Mouse (Mus musculus) hindbrain, embryonic 16.5 days (tissue): Measurements from ENCODE around the gene Lsm7. TPM values are rescaled to one million over a fixed set of nuclear protein-coding genes. Genes with fewer than 3 reads are reported as not detected.

ENCODE experiments used
- ATAC-seq: fragments of 200-750 bp; cut with Nextera tagmentation; 2 replicates; pipeline ENCODE4 v1.8.0; 2017; ENCODE audit warnings: moderate TSS enrichment, moderate library complexity
- H3K27ac ChIP-seq: fragments of 300-500 bp; sonication (generic); 2 replicates; pipeline ENCODE4 v1.5.1; 2014; ENCODE audit warnings: low read depth, mild to moderate bottlenecking, control low read depth, low read length, moderate library complexity
- H3K27me3 ChIP-seq: fragments of 300-500 bp; sonication (generic); replicated peaks from 2 replicates; pipeline ENCODE4 v1.6.1; 2014; ENCODE audit warnings: low read length; ENCODE audit not compliant: control insufficient read depth, insufficient read depth
- H3K36me3 ChIP-seq: fragments of 300-500 bp; sonication (generic); 2 replicates; pipeline ENCODE4 v1.6.1; 2014; ENCODE audit warnings: mild to moderate bottlenecking, low read length, moderate library complexity, mixed read lengths; ENCODE audit not compliant: control insufficient read depth, insufficient read depth
- H3K4me1 ChIP-seq: fragments of 300-500 bp; sonication (generic); 2 replicates; pipeline ENCODE4 v1.6.1; 2014; ENCODE audit warnings: low read depth, low read length; ENCODE audit not compliant: control insufficient read depth, insufficient read depth
- H3K4me2 ChIP-seq: fragments of 300-500 bp; sonication (generic); 2 replicates; pipeline ENCODE4 v1.6.1; 2014; ENCODE audit warnings: mild to moderate bottlenecking, low read length, control low read depth, moderate library complexity
- H3K4me3 ChIP-seq: fragments of 300-500 bp; sonication (generic); 2 replicates; pipeline ENCODE4 v1.5.1; 2014; ENCODE audit warnings: mild to moderate bottlenecking, low read length, control low read depth, moderate library complexity
- H3K9ac ChIP-seq: fragments of 300-500 bp; sonication (generic); 2 replicates; pipeline ENCODE4 v1.6.1; 2014; ENCODE audit warnings: low read depth, mild to moderate bottlenecking, control low read depth, low read length, moderate library complexity
- H3K9me3 ChIP-seq: fragments of 300-500 bp; sonication (generic); 2 replicates; pipeline ENCODE4 v1.6.1; 2014; ENCODE audit warnings: mild to moderate bottlenecking, low read length, moderate library complexity; ENCODE audit not compliant: control insufficient read depth
- WGBS: fragments of 180-500 bp; shearing (Covaris S2); extraction: QIAGEN DNeasy Blood & Tissue Kit; methylation state at CpG from one replicate; pipeline ENCODE4 v1.1.7; 2014; 5-methylcytosine and 5-hydroxymethylcytosine counted together
- polyA plus RNA-seq: library from polyadenylated mRNA; unstranded; fragments of >200 nt; fragmentation: Nextera tagmentation; extraction: Ambion mirVana; gene quantifications from 2 replicates; pipeline ENCODE4 v1.2.1, GENCODE M21; 2015

The Lsm7 gene
- polyA plus RNA-seq, 1 experiment from 2014 or later = 208 TPM

DNA sequence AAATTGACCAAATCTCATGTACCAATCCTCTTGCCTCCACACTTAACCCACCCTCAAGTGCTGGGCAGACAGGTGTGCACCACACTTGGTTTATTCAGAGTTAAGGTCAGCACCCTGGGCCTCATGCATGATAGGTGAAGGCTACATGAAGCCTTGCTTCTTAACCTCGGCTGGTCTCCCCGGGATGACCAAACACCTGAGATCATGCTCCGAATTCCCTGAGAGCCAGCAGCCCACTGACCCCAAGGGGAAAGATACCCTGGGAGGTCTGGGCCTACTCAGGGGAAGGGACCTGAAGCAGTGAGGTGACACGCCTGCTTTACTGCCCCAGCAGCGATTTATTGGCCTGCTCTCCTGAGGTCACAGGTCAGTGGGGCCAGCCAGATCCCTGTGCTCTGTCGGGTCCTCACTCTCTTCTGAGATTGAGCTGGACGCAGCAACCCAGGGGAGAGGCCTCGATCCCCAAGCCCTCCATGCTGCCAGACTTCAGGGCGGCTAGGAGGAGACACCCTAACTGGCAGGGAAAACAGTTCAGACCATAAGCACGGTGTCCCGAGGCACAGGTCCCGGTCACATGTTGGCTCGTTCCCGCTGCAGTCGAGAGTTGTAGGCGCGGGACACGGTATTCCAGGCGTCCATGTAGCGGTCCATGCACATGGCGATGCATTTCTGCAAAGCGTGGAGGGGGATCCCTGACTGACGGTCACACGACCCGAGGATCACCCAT lies 44.7 kb upstream of the Lsm7 start:
- Histone ChIP-seq H3K4me1 (peaks cover 14% of the 10 kb centered on the region), H3K4me2 (peak overlapping the region; percentile 70), H3K4me3 (peak overlapping the region; percentile 91), H3K9ac (peak overlapping the region; percentile 94), H3K27me3 (no peaks in the 10 kb centered on the region), H3K9me3 (no peaks in the 10 kb centered on the region), H3K27ac (peak overlapping the region; percentile 94), H3K36me3 (peaks cover 33% of the 10 kb centered on the region)
- WGBS = 15% methylated on average over 24 of the region's 25 CpGs
- ATAC-seq = no peak

DNA sequence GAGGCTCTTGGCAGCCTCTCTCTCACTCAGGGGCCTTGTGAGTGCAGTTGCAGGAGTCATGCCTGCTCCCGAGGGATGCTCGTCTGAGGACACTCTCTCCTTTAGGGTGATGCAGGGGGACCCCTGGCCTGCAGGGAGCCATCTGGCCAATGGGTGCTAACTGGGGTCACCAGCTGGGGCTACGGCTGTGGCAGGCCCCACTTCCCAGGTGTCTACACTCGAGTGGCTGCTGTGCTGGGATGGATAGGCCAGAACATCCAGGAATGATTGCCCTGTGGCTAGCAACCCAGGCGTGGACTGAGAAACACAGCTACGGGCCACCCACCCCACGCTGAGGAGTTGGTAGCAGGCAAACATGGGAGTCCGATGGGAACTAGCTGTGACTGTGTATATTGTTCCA lies 44.1 kb upstream of the Lsm7 start:
- Histone ChIP-seq H3K9me3 (no peaks in the 10 kb centered on the region), H3K4me1 (peaks cover 14% of the 10 kb centered on the region), H3K4me3 (no peak overlapping the region), H3K27ac (no peak overlapping the region), H3K27me3 (no peaks in the 10 kb centered on the region), H3K9ac (no peak overlapping the region), H3K36me3 (peaks cover 26% of the 10 kb centered on the region), H3K4me2 (peak overlapping the region; percentile 70)
- WGBS = 91% methylated on average over 8 of the region's 8 CpGs
- ATAC-seq = no peak

DNA sequence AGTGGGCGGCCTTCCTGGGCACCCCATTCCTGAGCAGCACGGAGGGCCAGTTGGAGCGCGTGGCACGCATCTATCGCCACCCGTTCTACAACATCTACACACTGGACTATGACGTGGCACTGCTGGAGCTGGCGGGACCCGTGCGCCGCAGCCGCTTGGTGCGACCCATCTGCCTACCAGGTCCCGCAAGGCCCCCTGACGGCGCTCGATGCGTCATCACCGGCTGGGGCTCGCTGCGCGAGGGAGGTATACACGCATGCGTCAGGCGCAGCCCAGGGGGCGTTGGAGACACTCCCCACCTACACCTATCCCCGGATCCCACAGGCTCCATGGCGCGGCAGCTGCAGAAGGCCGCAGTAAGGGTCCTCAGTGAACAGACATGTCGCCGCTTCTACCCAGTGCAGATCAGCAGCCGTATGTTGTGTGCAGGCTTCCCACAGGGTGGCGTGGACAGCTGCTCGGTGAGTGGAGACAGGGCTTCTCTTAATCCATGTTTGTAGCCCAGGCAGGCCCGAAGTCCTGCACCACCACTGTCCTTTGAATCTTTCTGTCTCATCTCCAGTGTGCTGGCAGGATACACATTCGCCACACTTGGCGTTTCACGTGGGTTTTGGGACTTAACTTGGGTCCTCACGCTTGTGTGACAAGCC lies 43.0 kb upstream of the Lsm7 start:
- no peaks in the 10 kb centered on the region for H3K27me3 ChIP-seq
- no peak overlapping the region; the same call in 1 of the 2 replicates for H3K4me3 ChIP-seq
- peak overlapping the region; percentile 1; the same call in 1 of the 2 replicates for H3K9ac ChIP-seq
- no peak for ATAC-seq
- H3K9me3 ChIP-seq = no peaks in the 10 kb centered on the region
- peaks cover 14% of the 10 kb centered on the region for H3K4me1 ChIP-seq
- no peak overlapping the region for H3K27ac ChIP-seq
- peaks cover 16% of the 10 kb centered on the region for H3K36me3 ChIP-seq
- peak overlapping the region; percentile 3; the same call in 1 of the 2 replicates for H3K4me2 ChIP-seq
- 29% methylated on average over 41 of the region's 41 CpGs for WGBS

DNA sequence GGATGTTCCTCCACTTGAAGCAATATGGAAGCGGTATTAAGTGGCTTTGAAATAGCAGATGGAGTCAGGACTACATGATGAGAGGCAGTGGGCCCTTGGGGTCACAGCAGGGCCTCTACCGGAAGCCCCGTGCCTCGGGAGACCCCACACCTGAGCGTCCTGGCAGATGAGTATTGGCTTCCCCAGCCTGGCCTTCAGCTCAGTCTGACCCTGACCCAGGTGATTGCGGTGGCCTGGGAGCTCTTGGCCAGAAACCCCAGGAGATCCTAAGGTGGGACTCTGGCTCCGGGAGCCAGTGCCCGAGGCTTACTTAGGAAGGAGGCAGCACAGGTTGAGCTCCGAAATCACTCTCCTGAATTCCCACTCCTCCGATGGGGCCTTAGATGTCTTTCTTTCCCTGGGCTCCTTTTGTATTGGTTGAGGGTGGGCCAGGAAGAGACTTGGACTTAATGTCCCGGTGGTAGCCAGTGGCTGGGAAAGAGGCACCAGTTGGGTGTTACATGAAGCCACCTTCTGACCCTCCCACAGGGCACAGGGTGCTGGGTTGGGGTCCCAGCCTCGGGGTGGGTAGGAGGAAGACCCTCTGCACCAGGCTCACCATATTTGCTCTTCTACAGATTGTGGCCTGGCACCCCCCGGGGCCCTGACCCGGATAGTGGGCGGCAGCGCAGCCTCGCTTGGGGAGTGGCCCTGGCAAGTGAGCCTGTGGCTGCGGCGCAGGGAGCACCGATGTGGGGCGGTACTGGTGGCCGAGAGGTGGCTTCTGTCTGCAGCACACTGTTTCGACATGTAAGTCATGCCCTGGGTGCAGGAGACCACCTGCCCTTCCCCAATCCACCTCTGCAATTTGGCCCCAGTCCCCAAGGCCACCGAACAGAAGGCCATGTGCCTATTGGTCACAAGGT lies 41.8 kb upstream of the Lsm7 start:
- H3K4me3 ChIP-seq = no peak overlapping the region
- WGBS = 71% methylated on average over 24 of the region's 24 CpGs

DNA sequence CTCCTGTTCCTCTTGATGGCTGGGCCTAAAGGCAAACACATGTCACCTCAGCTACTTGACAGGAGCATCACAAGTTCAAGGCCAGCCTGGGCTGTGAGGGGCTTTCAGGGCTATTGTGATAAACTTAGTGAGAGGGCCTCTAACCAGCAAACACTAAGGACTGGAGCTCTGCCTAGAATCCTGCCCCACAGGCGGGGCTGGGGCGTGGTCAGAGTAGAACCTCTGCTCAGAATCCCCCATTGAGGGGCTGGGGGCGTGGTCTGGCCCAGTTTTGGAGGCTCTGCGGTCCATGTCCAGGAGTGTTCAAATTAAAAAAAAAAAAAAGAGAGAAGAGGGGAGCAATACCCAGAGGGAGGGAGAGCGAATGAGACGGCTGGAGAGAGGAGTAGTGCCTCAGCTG lies 40.7 kb upstream of the Lsm7 start:
- no peak overlapping the region for H3K4me2 ChIP-seq
- H3K27me3 ChIP-seq = no peaks in the 10 kb centered on the region
- H3K27ac ChIP-seq = no peak overlapping the region
- peaks cover 11% of the 10 kb centered on the region for H3K4me1 ChIP-seq
- H3K9ac ChIP-seq = no peak overlapping the region
- H3K9me3 ChIP-seq = no peaks in the 10 kb centered on the region
- peaks cover 3% of the 10 kb centered on the region; the same call in 1 of the 2 replicates for H3K36me3 ChIP-seq
- no peak for ATAC-seq
- H3K4me3 ChIP-seq = no peak overlapping the region
- 78% methylated on average over 6 of the region's 6 CpGs for WGBS

More for the DNA sequence above, 41.8 kb upstream of the Lsm7 start:
- H3K9ac ChIP-seq = no peak overlapping the region
- H3K27ac ChIP-seq = no peak overlapping the region
- H3K27me3 ChIP-seq = no peaks in the 10 kb centered on the region
- H3K36me3 ChIP-seq = peaks cover 6% of the 10 kb centered on the region
- H3K4me2 ChIP-seq = no peak overlapping the region
- H3K4me1 ChIP-seq = peaks cover 14% of the 10 kb centered on the region
- no peaks in the 10 kb centered on the region for H3K9me3 ChIP-seq
- no peak for ATAC-seq

DNA sequence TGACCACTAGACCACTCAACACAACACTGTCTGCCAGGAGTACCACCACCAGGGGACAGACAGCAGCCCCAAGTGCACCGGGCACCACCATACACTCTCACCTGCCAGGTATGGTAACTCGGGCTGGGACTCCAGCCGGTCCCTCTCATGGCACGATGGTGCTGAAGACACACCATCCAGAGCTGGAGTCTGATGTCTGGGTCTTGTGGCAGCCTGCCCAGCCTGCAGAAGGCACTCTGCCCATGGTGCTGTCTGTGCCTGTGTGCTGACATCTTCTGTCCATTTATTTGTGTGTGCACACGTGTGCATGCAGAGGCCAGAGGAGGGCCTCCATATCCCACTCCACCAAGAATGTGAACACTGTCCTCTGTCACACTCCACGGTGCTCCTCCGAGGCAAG lies 40.1 kb upstream of the Lsm7 start:
- Histone ChIP-seq H3K4me2 (no peak overlapping the region), H3K4me3 (no peak overlapping the region), H3K27ac (no peak overlapping the region), H3K9ac (no peak overlapping the region), H3K9me3 (no peaks in the 10 kb centered on the region), H3K36me3 (peaks cover 3% of the 10 kb centered on the region; the same call in 1 of the 2 replicates), H3K27me3 (no peaks in the 10 kb centered on the region), H3K4me1 (peaks cover 11% of the 10 kb centered on the region)
- no peak for ATAC-seq
- WGBS = 91% methylated on average over 7 of the region's 7 CpGs

DNA sequence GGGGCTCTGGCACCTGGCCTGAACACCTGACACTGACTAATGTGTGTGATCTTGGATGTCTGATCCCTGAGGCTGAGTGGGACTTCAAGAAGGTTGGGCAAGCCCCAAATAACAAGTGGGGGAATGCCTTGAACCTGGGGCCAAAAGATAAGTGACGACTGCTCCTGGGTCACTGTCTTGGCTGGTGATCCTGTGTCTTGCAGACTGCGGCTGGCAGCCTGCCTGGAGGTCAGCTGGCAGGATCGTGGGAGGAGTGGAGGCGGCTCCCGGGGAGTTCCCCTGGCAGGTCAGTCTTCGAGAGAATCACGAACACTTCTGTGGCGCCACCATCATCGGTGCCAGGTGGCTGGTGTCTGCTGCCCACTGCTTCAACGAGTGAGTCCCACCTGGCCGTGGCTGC lies 32.2 kb upstream of the Lsm7 start:
- Histone ChIP-seq H3K27me3 (peaks cover 2% of the 10 kb centered on the region), H3K9ac (no peak overlapping the region), H3K4me2 (no peak overlapping the region), H3K36me3 (no peaks in the 10 kb centered on the region), H3K4me3 (no peak overlapping the region), H3K27ac (no peak overlapping the region), H3K9me3 (no peaks in the 10 kb centered on the region), H3K4me1 (no peaks in the 10 kb centered on the region)
- ATAC-seq = no peak
- 53% methylated on average over 10 of the region's 11 CpGs for WGBS

DNA sequence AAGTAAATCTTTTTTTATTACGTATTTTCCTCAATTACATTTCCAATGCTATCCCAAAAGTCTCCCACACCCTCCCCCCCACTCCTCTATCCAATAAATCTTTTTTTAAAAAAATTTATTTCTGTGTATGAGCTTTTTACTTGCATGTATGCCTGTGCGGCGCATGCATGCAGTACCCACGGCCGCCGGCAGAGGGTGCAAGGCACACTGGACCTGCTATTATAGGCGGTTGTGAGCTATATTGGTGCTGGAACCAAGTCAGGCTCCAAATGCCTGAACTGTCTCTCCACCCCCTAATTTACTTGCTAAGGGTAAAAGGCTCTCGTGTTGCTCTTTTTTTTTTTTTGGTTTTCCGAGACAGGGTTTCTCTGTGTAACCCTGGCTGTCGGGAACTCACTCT lies 26.3 kb upstream of the Lsm7 start:
- WGBS = 27% methylated on average over 10 of the region's 10 CpGs
- no peaks in the 10 kb centered on the region for H3K36me3 ChIP-seq
- H3K9ac ChIP-seq = no peak overlapping the region
- no peaks in the 10 kb centered on the region for H3K4me1 ChIP-seq
- H3K9me3 ChIP-seq = peaks cover 2% of the 10 kb centered on the region; the same call in 1 of the 2 replicates
- no peak overlapping the region for H3K27ac ChIP-seq
- no peaks in the 10 kb centered on the region for H3K27me3 ChIP-seq
- no peak overlapping the region for H3K4me2 ChIP-seq
- H3K4me3 ChIP-seq = no peak overlapping the region
- ATAC-seq = no peak

DNA sequence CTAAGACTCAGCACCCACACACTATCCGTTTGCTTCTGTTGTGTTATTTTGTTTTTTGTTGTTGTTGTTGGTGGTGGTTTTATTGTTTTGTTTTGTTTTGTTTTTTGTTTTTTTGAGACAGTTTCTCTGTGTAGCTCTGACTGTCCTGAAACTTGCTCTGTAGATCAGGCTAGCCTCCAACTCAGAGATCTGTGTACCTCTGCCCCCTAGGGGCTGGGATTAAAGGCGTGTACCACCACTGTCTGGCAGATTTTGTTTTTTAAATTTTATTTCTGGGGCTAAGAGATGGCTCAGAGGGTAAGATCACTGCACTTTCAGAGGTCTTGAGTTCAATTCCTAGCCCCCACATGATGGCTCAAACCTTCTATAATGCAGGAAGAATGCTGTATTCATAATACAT lies 25.9 kb upstream of the Lsm7 start:
- Histone ChIP-seq H3K9me3 (peaks cover 2% of the 10 kb centered on the region; the same call in 1 of the 2 replicates), H3K36me3 (no peaks in the 10 kb centered on the region), H3K4me2 (no peak overlapping the region), H3K4me1 (no peaks in the 10 kb centered on the region), H3K27me3 (no peaks in the 10 kb centered on the region), H3K27ac (no peak overlapping the region), H3K9ac (no peak overlapping the region), H3K4me3 (no peak overlapping the region)
- ATAC-seq = no peak
- 82% methylated on average over 2 of the region's 2 CpGs for WGBS
